ENCODE assay signal across 19 mouse cellular contexts in genomic region chr10:9462361-9462760, GRCm38 (mm10).
A peak's percentile ranks its signal among the peaks of the same experiment; 100 is the strongest.
DNase-seq lines count a peak whose midpoint lies in the region; ATAC-seq and TF ChIP-seq lines count a peak whose summit lies in the region.
"Had no signal": no experiment of that assay in that cellular context is flagged by ENCODE, and none has a peak within 500 bp of the region (broad histone marks: within the 10 kb centered on the region; RNA-seq: fewer than 3 reads in every experiment).

No protein-coding gene starts in this region.

- no peaks in the 10 kb centered on the region for H3K9me3 ChIP-seq in lung, postnatal 0 days (ENCODE audit: low read length)
- H3K9me3 ChIP-seq: G1E; hindbrain, embryonic 10.5 days; kidney, embryonic 15.5 days; lung, embryonic 15.5 days; stomach, embryonic 15.5 days had no signal

- no peak overlapping the region for H3K4me3 ChIP-seq in lung, postnatal 0 days (ENCODE audit: low read depth, low read length)
- H3K4me3 ChIP-seq: hindbrain, embryonic 10.5 days; kidney, embryonic 15.5 days; lung, embryonic 15.5 days; stomach, embryonic 15.5 days had no signal

- no peak for TF ChIP-seq CTCF in lung, postnatal 0 days (IDR thresholded peaks at IDR 0.05)
- TF ChIP-seq CTCF in brain, embryonic 14.5 days (IDR thresholded peaks at IDR 0.05; ENCODE audit: borderline replicate concordance, extremely low read depth, insufficient read depth, insufficient read length), result no peak

- H3K36me3 ChIP-seq in lung, postnatal 0 days (ENCODE audit: insufficient read depth, low read length), result no peaks in the 10 kb centered on the region
- H3K36me3 ChIP-seq: G1E; hindbrain, embryonic 10.5 days; kidney, embryonic 15.5 days; lung, embryonic 15.5 days; stomach, embryonic 15.5 days had no signal

- TF ChIP-seq EP300 in lung, postnatal 0 days (IDR thresholded peaks at IDR 0.05), result 0 out of 2 replicates have a peak, but pooled peaks have one; percentile 24

- H3K4me1 ChIP-seq in lung, postnatal 0 days (ENCODE audit: insufficient read depth, low read depth, low read length), result no peaks in the 10 kb centered on the region
- H3K4me1 ChIP-seq: hindbrain, embryonic 10.5 days; kidney, embryonic 15.5 days; lung, embryonic 15.5 days; stomach, embryonic 15.5 days had no signal

- no peak for TF ChIP-seq POLR2A in brain, embryonic 14.5 days (IDR thresholded peaks at IDR 0.05; ENCODE audit: borderline replicate concordance, extremely low read depth, insufficient read depth, insufficient read length, poor library complexity, severe bottlenecking)

- 57% methylated on average over 6 of the region's 6 CpGs for WGBS in lung, postnatal 0 days

- DNase-seq in lung, postnatal 0 days (ENCODE audit: low spot score), result no peak
- DNase-seq in lung, postnatal 14 days, result no peak
- peak; percentile 19 for DNase-seq in brain, embryonic 14.5 days (ENCODE audit: low read depth)
- peak; percentile 47 to 52 for DNase-seq in layer of hippocampus, adult 8-10 months (ENCODE audit: low spot score in 2 of 2)
- peak; percentile 44 to 54 for DNase-seq in left cerebral cortex, postnatal 14 days (ENCODE audit: low spot score in 2 of 2)
- no peak for DNase-seq in MN1 (ENCODE audit: low spot score)
- no peak for DNase-seq in gastrocnemius, postnatal 4 days (ENCODE audit: low spot score in 2 of 2)
- DNase-seq: adrenal gland, postnatal 10 days; cerebellum, adult 9-11 months; embryo, embryonic 11 days; heart, adult 11 months; thymus, postnatal 14 days had no signal

- H3K27me3 ChIP-seq in lung, postnatal 0 days (replicated peaks; ENCODE audit: insufficient read depth, low read length), result no peaks in the 10 kb centered on the region
- H3K27me3 ChIP-seq: kidney, embryonic 15.5 days; lung, embryonic 15.5 days; stomach, embryonic 15.5 days had no signal

- intact Hi-C loops in left cerebral cortex, postnatal 14 days (cut with DNase I), result no loop called here

- H3K9ac ChIP-seq in lung, postnatal 0 days (replicated peaks; ENCODE audit: low read depth), result no peak overlapping the region
- H3K9ac ChIP-seq: kidney, embryonic 15.5 days; lung, embryonic 15.5 days; stomach, embryonic 15.5 days had no signal

- no peak overlapping the region for H3K4me2 ChIP-seq in lung, postnatal 0 days (replicated peaks; ENCODE audit: low read depth, low read length)
- H3K4me2 ChIP-seq: kidney, embryonic 15.5 days; liver, embryonic 11.5 days; lung, embryonic 15.5 days; stomach, embryonic 15.5 days had no signal

- no peak overlapping the region for H3K27ac ChIP-seq in lung, postnatal 0 days (ENCODE audit: low read length)
- H3K27ac ChIP-seq: hindbrain, embryonic 10.5 days; kidney, embryonic 15.5 days; lung, embryonic 15.5 days; stomach, embryonic 15.5 days had no signal

- ATAC-seq in lung, postnatal 0 days, result peak; percentile 8; the same call in 1 of the 2 replicates
- ATAC-seq in cerebellum, adult (ENCODE audit: insufficient number of reproducible peaks, low FRiP score, low TSS enrichment), result no peak

Comparison
In these comparisons a context has a peak if more than half of its experiments do, and no peak if none do; other contexts are left out.
1. DNase-seq: peak in brain, embryonic 14.5 days (single experiment), layer of hippocampus, adult 8-10 months (2 of 2) and left cerebral cortex, postnatal 14 days (2 of 2); none in lung, postnatal 0 days (single experiment), lung, postnatal 14 days (single experiment), MN1 (single experiment) and gastrocnemius, postnatal 4 days (0 of 2).